Mouse (Mus musculus): Measurements from ENCODE around the gene Mast4. TPM values are rescaled to one million over a fixed set of nuclear protein-coding genes. Genes with fewer than 3 reads are reported as not detected.
A peak's percentile ranks its signal among the peaks of the same experiment; 100 is the strongest.

The Mast4 gene
- polyA plus RNA-seq, 1 experiment from 2014 or later: 41.8 TPM

DNA sequence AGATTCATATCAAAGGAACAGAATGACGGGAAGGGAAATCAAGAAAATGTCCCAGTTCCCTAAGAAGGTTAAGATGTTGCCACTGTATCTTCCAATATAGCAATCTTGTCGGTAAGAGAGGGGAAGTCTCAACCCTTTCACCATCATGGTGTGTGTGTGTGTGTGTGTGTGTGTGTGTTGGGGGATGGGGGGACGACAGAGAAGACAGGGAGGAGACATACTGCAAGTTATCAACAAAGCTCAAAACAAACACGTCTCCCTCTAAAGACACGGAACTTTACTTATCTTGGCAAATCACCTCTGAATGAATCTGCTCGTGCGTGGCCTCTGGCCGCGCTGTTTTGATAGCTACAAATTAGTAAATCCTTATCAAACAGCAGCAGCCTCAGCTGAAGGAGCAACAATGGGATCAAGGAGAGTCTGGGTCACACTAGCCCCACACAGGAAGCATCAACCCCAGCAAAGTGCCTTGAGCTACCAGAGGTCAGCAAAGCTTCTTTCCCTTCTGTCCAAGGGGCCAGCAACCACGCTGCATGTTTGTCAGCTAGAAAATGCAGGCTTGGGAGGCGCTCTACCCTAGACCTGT, 113.7 kb downstream of the Mast4 start:
- Histone ChIP-seq H3K27me3 (ENCODE audit: control insufficient read depth, insufficient read depth, low read length) (no peaks in the 10 kb centered on the region), H3K4me3 (replicated peaks; ENCODE audit: low read depth, low read length) (no peak overlapping the region), H3K9me3 (ENCODE audit: control insufficient read depth, low read length) (no peaks in the 10 kb centered on the region), H3K4me1 (ENCODE audit: control insufficient read depth, insufficient read depth, low read length) (peaks cover 11% of the 10 kb centered on the region; the same call in 1 of the 2 replicates), H3K27ac (replicated peaks; ENCODE audit: low read depth, low read length) (no peak overlapping the region), H3K9ac (replicated peaks; ENCODE audit: low read length) (no peak overlapping the region), H3K4me2 (ENCODE audit: low read length) (no peak overlapping the region), H3K36me3 (ENCODE audit: control insufficient read depth, insufficient read depth, low read length) (no peaks in the 10 kb centered on the region)
- 18% methylated on average over 11 of the region's 11 CpGs for WGBS
- ATAC-seq (ENCODE audit: low FRiP score, low TSS enrichment) (no peak), DNase-seq (peak; percentile 11)

DNA sequence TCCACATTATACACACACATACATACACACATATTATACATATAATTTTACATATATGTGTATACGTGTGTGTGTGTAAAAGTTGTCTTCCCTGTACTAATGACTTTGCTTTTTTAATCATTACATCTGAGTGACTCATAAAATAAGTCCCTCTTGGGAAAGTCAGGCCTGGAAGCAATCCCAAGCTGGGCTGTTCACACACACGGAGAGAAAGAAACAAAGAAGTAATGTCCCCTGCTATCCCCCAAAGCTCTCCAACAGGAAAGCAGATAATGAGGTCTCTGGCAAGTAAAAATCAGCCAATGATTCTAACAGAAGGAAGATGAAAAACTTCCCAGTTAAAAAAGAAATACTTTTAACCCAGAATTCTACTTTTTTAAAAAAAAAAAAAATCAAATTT, 114.3 kb downstream of the Mast4 start:
- H3K4me2 ChIP-seq (ENCODE audit: low read length): no peak overlapping the region
- no peak overlapping the region for H3K27ac ChIP-seq (replicated peaks; ENCODE audit: low read depth, low read length)
- no peak overlapping the region for H3K4me3 ChIP-seq (replicated peaks; ENCODE audit: low read depth, low read length)
- no peaks in the 10 kb centered on the region for H3K36me3 ChIP-seq (ENCODE audit: control insufficient read depth, insufficient read depth, low read length)
- WGBS: 47% methylated on average over 2 of the region's 2 CpGs
- H3K4me1 ChIP-seq (ENCODE audit: control insufficient read depth, insufficient read depth, low read length): peaks cover 5% of the 10 kb centered on the region; the same call in 1 of the 2 replicates
- no peak for ATAC-seq (ENCODE audit: low FRiP score, low TSS enrichment)
- H3K27me3 ChIP-seq (ENCODE audit: control insufficient read depth, insufficient read depth, low read length): no peaks in the 10 kb centered on the region
- no peak overlapping the region for H3K9ac ChIP-seq (replicated peaks; ENCODE audit: low read length)
- peak; percentile 11 for DNase-seq
- H3K9me3 ChIP-seq (ENCODE audit: control insufficient read depth, low read length): no peaks in the 10 kb centered on the region

DNA sequence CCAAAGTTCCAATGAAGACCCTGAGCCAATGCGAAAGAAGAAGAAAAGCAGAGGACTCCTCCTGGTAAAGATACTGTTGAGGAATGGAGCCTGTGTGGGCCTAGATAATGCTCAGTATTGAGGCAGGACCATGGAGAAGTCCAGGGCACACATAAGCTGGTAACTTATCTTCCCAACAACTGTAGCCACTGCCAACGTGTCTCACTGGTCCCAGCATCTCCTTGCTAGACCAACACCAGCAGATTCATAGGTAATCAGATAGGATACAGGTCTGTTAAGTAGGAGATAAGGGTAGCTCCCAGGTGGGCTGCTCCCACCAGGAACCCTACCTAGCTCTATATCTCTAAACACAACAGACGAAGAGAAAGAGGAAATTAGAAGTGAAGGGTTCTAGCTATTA, 116.8 kb downstream of the Mast4 start:
- DNase-seq (no peak), ATAC-seq (ENCODE audit: low FRiP score, low TSS enrichment) (no peak)
- H3K4me2 ChIP-seq (ENCODE audit: low read length): no peak overlapping the region
- no peaks in the 10 kb centered on the region for H3K36me3 ChIP-seq (ENCODE audit: control insufficient read depth, insufficient read depth, low read length)
- 0 out of 2 replicates have a peak, but pooled peaks cover 5% of the 10 kb centered on the region for H3K4me1 ChIP-seq (ENCODE audit: control insufficient read depth, insufficient read depth, low read length)
- no peaks in the 10 kb centered on the region for H3K9me3 ChIP-seq (ENCODE audit: control insufficient read depth, low read length)
- 87% methylated on average over 3 of the region's 3 CpGs for WGBS
- no peak overlapping the region for H3K9ac ChIP-seq (replicated peaks; ENCODE audit: low read length)
- no peak overlapping the region for H3K4me3 ChIP-seq (replicated peaks; ENCODE audit: low read depth, low read length)
- H3K27me3 ChIP-seq (ENCODE audit: control insufficient read depth, insufficient read depth, low read length): no peaks in the 10 kb centered on the region
- no peak overlapping the region for H3K27ac ChIP-seq (replicated peaks; ENCODE audit: low read depth, low read length)

DNA sequence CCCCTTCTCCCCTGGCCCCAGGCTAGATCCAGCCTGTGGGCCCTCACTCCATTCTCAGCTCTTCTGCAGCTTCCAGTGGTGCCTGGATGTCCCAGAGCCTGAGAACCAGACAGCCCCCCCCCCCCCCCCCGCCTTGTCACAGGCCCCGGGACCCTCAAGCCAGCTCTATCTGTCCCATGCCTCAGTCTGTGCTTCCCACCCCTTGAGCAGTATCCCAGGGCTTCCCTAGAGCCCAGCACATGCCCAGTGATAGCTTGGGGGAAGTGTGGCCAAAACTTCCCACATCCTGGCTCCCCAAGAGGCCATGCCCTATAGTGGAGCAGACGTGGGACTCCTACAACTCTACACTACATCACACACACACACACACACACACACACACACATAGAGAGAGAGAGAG, 119.8 kb downstream of the Mast4 start:
- no peak overlapping the region for H3K27ac ChIP-seq (replicated peaks; ENCODE audit: low read depth, low read length)
- H3K9me3 ChIP-seq (ENCODE audit: control insufficient read depth, low read length): no peaks in the 10 kb centered on the region
- H3K36me3 ChIP-seq (ENCODE audit: control insufficient read depth, insufficient read depth, low read length): no peaks in the 10 kb centered on the region
- WGBS: 93% methylated on average over 3 of the region's 3 CpGs
- DNase-seq: no peak
- no peak overlapping the region for H3K9ac ChIP-seq (replicated peaks; ENCODE audit: low read length)
- no peaks in the 10 kb centered on the region for H3K27me3 ChIP-seq (ENCODE audit: control insufficient read depth, insufficient read depth, low read length)
- no peaks in the 10 kb centered on the region for H3K4me1 ChIP-seq (ENCODE audit: control insufficient read depth, insufficient read depth, low read length)
- no peak overlapping the region for H3K4me2 ChIP-seq (ENCODE audit: low read length)
- no peak for ATAC-seq (ENCODE audit: low FRiP score, low TSS enrichment)
- H3K4me3 ChIP-seq (replicated peaks; ENCODE audit: low read depth, low read length): no peak overlapping the region

DNA sequence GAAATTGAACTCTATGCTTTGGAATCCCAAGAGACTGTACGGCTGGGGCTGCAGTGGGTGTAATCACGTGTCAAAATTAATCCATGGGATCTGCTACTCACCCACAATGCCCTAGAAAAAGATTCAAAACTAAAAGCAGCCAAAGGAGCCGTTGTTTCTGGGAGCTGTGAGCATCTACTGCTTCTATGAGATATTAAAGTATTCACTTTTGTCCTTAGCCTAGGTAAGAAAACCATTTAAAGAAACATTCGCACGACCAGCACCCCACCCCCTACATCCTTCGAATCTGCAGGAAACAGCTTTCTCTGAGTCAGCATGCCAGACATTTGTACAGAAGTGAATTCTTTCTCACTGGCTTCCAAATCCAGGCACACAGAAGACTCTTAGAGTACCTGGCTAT, 122.3 kb downstream of the Mast4 start:
- no peaks in the 10 kb centered on the region for H3K4me1 ChIP-seq (ENCODE audit: control insufficient read depth, insufficient read depth, low read length)
- no peak overlapping the region for H3K27ac ChIP-seq (replicated peaks; ENCODE audit: low read depth, low read length)
- ATAC-seq (ENCODE audit: low FRiP score, low TSS enrichment) (no peak), DNase-seq (no peak)
- H3K9ac ChIP-seq (replicated peaks; ENCODE audit: low read length): no peak overlapping the region
- H3K36me3 ChIP-seq (ENCODE audit: control insufficient read depth, insufficient read depth, low read length): no peaks in the 10 kb centered on the region
- no peaks in the 10 kb centered on the region for H3K27me3 ChIP-seq (ENCODE audit: control insufficient read depth, insufficient read depth, low read length)
- H3K9me3 ChIP-seq (ENCODE audit: control insufficient read depth, low read length): no peaks in the 10 kb centered on the region
- 81% methylated on average over 6 of the region's 6 CpGs for WGBS
- H3K4me2 ChIP-seq (ENCODE audit: low read length): no peak overlapping the region
- H3K4me3 ChIP-seq (replicated peaks; ENCODE audit: low read depth, low read length): no peak overlapping the region

DNA sequence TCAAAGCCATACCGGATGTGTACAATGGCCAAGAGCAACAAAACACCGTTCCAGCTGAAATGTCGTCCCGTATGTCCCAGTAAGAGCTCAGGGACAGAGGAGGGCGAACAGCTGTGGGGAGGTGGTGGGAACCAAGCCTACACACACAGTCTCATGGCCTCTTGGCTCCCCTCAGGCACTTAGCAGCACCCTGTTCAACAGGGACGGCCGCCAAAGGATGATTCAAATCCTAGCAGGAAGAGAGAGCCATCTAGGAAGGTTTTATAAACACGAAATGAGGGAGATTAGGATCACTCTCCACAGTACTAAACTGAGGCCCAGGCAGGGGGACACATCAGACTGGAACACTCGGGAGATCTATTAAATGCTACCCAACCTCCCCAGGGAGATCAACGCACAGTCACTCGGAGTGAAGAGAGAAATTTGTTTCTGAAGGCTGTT, 122.8 kb downstream of the Mast4 start:
- no peak overlapping the region for H3K4me2 ChIP-seq (ENCODE audit: low read length)
- no peak for ATAC-seq (ENCODE audit: low FRiP score, low TSS enrichment)
- no peak overlapping the region for H3K27ac ChIP-seq (replicated peaks; ENCODE audit: low read depth, low read length)
- no peak overlapping the region for H3K4me3 ChIP-seq (replicated peaks; ENCODE audit: low read depth, low read length)
- H3K9me3 ChIP-seq (ENCODE audit: control insufficient read depth, low read length): no peaks in the 10 kb centered on the region
- peak; percentile 12 for DNase-seq
- H3K36me3 ChIP-seq (ENCODE audit: control insufficient read depth, insufficient read depth, low read length): no peaks in the 10 kb centered on the region
- H3K9ac ChIP-seq (replicated peaks; ENCODE audit: low read length): no peak overlapping the region
- 78% methylated on average over 11 of the region's 11 CpGs for WGBS
- H3K4me1 ChIP-seq (ENCODE audit: control insufficient read depth, insufficient read depth, low read length): no peaks in the 10 kb centered on the region
- no peaks in the 10 kb centered on the region for H3K27me3 ChIP-seq (ENCODE audit: control insufficient read depth, insufficient read depth, low read length)

DNA sequence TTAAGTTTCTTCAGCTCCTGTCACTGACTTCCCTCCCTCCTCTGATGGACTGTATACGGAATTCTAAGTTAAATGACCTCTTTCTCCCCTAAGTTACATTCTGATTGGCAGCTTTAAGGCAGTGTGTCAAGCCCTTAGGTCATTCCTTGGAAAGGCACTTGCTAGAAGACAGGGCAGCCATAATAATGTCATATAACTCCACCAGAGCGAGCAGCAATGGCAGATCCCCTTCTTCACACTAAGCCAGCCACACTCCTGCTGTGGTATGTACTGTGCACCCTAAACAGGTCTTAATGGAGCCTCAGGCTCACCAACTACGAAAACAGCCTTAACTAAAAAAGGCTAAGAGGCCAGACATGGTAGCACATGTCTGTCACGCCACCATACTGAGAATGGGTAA, 123.6 kb downstream of the Mast4 start:
- no peak for ATAC-seq (ENCODE audit: low FRiP score, low TSS enrichment)
- no peaks in the 10 kb centered on the region for H3K36me3 ChIP-seq (ENCODE audit: control insufficient read depth, insufficient read depth, low read length)
- DNase-seq: no peak

DNA sequence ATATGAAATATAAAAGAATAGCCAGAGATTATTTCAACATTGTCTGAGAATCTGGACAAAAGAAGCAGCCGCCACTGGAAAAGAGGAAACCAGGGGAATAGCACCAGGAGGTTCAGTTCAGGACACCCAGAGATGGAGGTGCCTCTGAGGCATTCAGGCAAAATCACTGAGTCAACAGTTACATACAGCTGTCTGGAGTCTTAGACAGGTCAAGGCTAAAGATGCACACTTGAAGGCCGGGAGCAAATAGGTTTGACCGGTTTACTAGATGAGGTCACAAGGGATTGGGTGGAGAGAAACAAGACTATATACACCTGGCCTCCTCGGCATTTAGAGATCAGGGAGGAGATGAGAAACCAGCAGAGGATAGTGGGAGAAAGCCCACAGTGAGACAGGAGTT, 127.1 kb downstream of the Mast4 start:
- WGBS: 90% methylated on average over 4 of the region's 4 CpGs
- H3K9me3 ChIP-seq (ENCODE audit: control insufficient read depth, low read length): no peaks in the 10 kb centered on the region
- ATAC-seq (ENCODE audit: low FRiP score, low TSS enrichment) (no peak), DNase-seq (no peak)
- H3K27me3 ChIP-seq (ENCODE audit: control insufficient read depth, insufficient read depth, low read length): no peaks in the 10 kb centered on the region
- H3K9ac ChIP-seq (replicated peaks; ENCODE audit: low read length): no peak overlapping the region
- H3K4me3 ChIP-seq (replicated peaks; ENCODE audit: low read depth, low read length): no peak overlapping the region
- H3K4me1 ChIP-seq (ENCODE audit: control insufficient read depth, insufficient read depth, low read length): no peaks in the 10 kb centered on the region
- H3K36me3 ChIP-seq (ENCODE audit: control insufficient read depth, insufficient read depth, low read length): no peaks in the 10 kb centered on the region
- H3K27ac ChIP-seq (replicated peaks; ENCODE audit: low read depth, low read length): no peak overlapping the region
- H3K4me2 ChIP-seq (ENCODE audit: low read length): no peak overlapping the region

More for the DNA sequence above, 123.6 kb downstream of the Mast4 start:
- Histone ChIP-seq H3K4me2 (ENCODE audit: low read length) (no peak overlapping the region), H3K9me3 (ENCODE audit: control insufficient read depth, low read length) (no peaks in the 10 kb centered on the region), H3K27ac (replicated peaks; ENCODE audit: low read depth, low read length) (no peak overlapping the region), H3K4me3 (replicated peaks; ENCODE audit: low read depth, low read length) (no peak overlapping the region), H3K9ac (replicated peaks; ENCODE audit: low read length) (no peak overlapping the region), H3K4me1 (ENCODE audit: control insufficient read depth, insufficient read depth, low read length) (no peaks in the 10 kb centered on the region), H3K27me3 (ENCODE audit: control insufficient read depth, insufficient read depth, low read length) (no peaks in the 10 kb centered on the region)
- WGBS: 90% methylated on average over 4 of the region's 4 CpGs

DNA sequence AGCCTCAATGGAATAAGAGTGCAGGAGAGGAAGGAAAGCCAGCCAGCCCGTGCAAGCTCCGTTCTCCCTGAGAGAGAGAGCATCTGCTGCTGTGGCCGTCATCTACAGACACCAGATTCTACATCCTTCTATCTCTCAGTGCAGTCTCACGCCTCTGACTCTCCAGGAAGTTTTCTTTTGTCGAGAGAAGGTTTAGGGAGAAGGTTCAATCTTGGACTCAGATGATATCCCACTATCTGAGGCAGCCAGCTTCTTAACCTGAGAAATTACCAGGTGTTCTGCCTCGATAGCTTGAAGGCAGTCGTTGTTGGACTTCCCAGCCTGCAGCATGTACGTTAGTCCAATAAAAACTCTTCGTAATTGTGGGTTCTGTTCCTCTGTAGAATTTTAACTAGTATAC, 127.7 kb downstream of the Mast4 start:
- DNase-seq: no peak
- Histone ChIP-seq H3K4me2 (ENCODE audit: low read length) (no peak overlapping the region), H3K36me3 (ENCODE audit: control insufficient read depth, insufficient read depth, low read length) (no peaks in the 10 kb centered on the region), H3K4me3 (replicated peaks; ENCODE audit: low read depth, low read length) (no peak overlapping the region), H3K9ac (replicated peaks; ENCODE audit: low read length) (no peak overlapping the region), H3K4me1 (ENCODE audit: control insufficient read depth, insufficient read depth, low read length) (no peaks in the 10 kb centered on the region), H3K9me3 (ENCODE audit: control insufficient read depth, low read length) (no peaks in the 10 kb centered on the region), H3K27ac (replicated peaks; ENCODE audit: low read depth, low read length) (0 out of 2 replicates have a peak overlapping the region, but pooled peaks have one; percentile 20), H3K27me3 (ENCODE audit: control insufficient read depth, insufficient read depth, low read length) (no peaks in the 10 kb centered on the region)
- no peak for ATAC-seq (ENCODE audit: low FRiP score, low TSS enrichment)
- 71% methylated on average over 9 of the region's 9 CpGs for WGBS

Data from midbrain, embryonic 14.5 days (tissue).